Mouse (Mus musculus) liver, embryonic 16.5 days (tissue): Measurements from ENCODE around the gene Lingo1. TPM values are rescaled to one million over a fixed set of nuclear protein-coding genes. Genes with fewer than 3 reads are reported as not detected.
A peak's percentile ranks its signal among the peaks of the same experiment; 100 is the strongest.

Source experiments
- ATAC-seq: fragments of 200-750 bp; cut with Nextera tagmentation; 2 replicates; pipeline ENCODE4 v1.8.0; 2017; ENCODE audit warnings: low read depth, mild to moderate bottlenecking, moderate number of reproducible peaks, moderate library complexity
- H3K27ac ChIP-seq: fragments of 300-500 bp; sonication (generic); 2 replicates; pipeline ENCODE4 v1.5.1; 2014; ENCODE audit warnings: mild to moderate bottlenecking, low read length
- H3K27me3 ChIP-seq: fragments of 300-500 bp; sonication (generic); 2 replicates; pipeline ENCODE4 v1.6.1; 2014; ENCODE audit warnings: low read depth, low read length, mixed read lengths; ENCODE audit not compliant: control insufficient read depth, insufficient read depth
- H3K36me3 ChIP-seq: fragments of 300-500 bp; sonication (generic); 2 replicates; pipeline ENCODE4 v1.6.1; 2014; ENCODE audit warnings: mild to moderate bottlenecking; ENCODE audit not compliant: control insufficient read depth, insufficient read depth
- H3K4me1 ChIP-seq: fragments of 300-500 bp; sonication (generic); 2 replicates; pipeline ENCODE4 v1.6.1; 2014; ENCODE audit warnings: low read depth, low read length, mixed read lengths; ENCODE audit not compliant: control insufficient read depth
- H3K4me2 ChIP-seq: fragments of 300-500 bp; sonication (generic); 2 replicates; pipeline ENCODE4 v1.6.1; 2014; ENCODE audit warnings: low read depth, low read length, mixed read lengths
- H3K4me3 ChIP-seq: fragments of 300-500 bp; sonication (generic); 2 replicates; pipeline ENCODE4 v1.5.1; 2014; ENCODE audit warnings: low read depth, mild to moderate bottlenecking, low read length
- H3K9ac ChIP-seq: fragments of 300-500 bp; sonication (generic); 2 replicates; pipeline ENCODE4 v1.6.1; 2014; ENCODE audit warnings: low read depth, low read length
- H3K9me3 ChIP-seq: fragments of 300-500 bp; sonication (generic); replicated peaks from 2 replicates; pipeline ENCODE4 v1.6.1; 2016; ENCODE audit warnings: low read length; ENCODE audit not compliant: control insufficient read depth
- WGBS: fragments of 180-500 bp; shearing (Covaris S2); extraction: QIAGEN DNeasy Blood & Tissue Kit; methylation state at CpG from one replicate; pipeline ENCODE4 v1.1.7; 2014; ENCODE audit not compliant: insufficient replicate concordance; 5-methylcytosine and 5-hydroxymethylcytosine counted together
- polyA plus RNA-seq: library from polyadenylated mRNA; unstranded; fragments of >200 nt; fragmentation: Nextera tagmentation; extraction: Ambion mirVana; gene quantifications from 2 replicates; pipeline ENCODE4 v1.2.1, GENCODE M21; 2015

The Lingo1 gene
- 0.20 and 0.50 TPM in 2 replicates for polyA plus RNA-seq

GRCm38 (mm10) chr9:56795721-56796655 lies at the start of gene Lingo1:
Lingo1 (minus strand) TSS chr9:56796468.
- no peaks in the 10 kb centered on the region for H3K4me1 ChIP-seq
- H3K27me3 ChIP-seq = peaks cover 49% of the 10 kb centered on the region
- no peaks in the 10 kb centered on the region for H3K9me3 ChIP-seq
- ATAC-seq = no peak
- no peak within 1 kb of the TSS for H3K27ac ChIP-seq
- 1% methylated on average over 87 of the region's 88 CpGs for WGBS
- no peaks in the 10 kb centered on the region for H3K36me3 ChIP-seq
- H3K9ac ChIP-seq = no peak within 1 kb of the TSS
- no peak within 1 kb of the TSS for H3K4me2 ChIP-seq
- H3K4me3 ChIP-seq = no peak within 1 kb of the TSS

DNA sequence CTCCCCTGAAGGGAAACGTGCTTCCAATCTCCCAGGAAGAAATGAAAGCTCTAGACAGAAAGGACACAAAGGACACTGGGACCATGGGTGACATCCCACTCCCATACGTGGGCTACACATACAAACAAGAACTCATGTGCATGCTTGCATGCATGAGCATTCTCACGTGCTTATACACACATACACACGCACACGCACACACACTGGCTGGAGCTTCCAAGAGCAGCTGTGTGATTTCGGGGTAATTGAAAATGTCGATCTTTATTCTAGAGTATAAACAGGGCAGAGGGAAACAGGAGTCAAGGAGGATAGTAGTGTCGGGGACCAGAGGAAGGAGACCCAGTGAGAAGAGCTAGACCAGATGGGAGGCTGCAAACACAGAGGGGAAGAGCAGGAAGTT lies 48.4 kb upstream of the Lingo1 start:
- Histone ChIP-seq H3K27ac (no peak overlapping the region), H3K4me1 (no peaks in the 10 kb centered on the region), H3K4me2 (no peak overlapping the region), H3K9ac (no peak overlapping the region), H3K9me3 (no peaks in the 10 kb centered on the region), H3K27me3 (peaks cover 2% of the 10 kb centered on the region; the same call in 1 of the 2 replicates), H3K4me3 (no peak overlapping the region), H3K36me3 (no peaks in the 10 kb centered on the region)
- 59% methylated on average over 8 of the region's 8 CpGs for whole genome bisulfite sequencing
- no peak for ATAC-seq

- WGBS = 34% methylated on average over 7 of the region's 7 CpGs
- no peak for ATAC-seq
- Histone ChIP-seq H3K4me2 (no peak overlapping the region), H3K9ac (no peak overlapping the region), H3K27me3 (peaks cover 2% of the 10 kb centered on the region; the same call in 1 of the 2 replicates), H3K9me3 (no peaks in the 10 kb centered on the region), H3K4me3 (no peak overlapping the region), H3K36me3 (no peaks in the 10 kb centered on the region), H3K4me1 (no peaks in the 10 kb centered on the region), H3K27ac (no peak overlapping the region)
Observed at GRCm38 (mm10) chr9:56843679-56844188, 47.5 kb upstream of the Lingo1 start.

GRCm38 (mm10) chr9:56842303-56842719 lies 46.0 kb upstream of the Lingo1 start:
- H3K4me3 ChIP-seq = no peak overlapping the region
- no peak overlapping the region for H3K4me2 ChIP-seq
- no peak overlapping the region for H3K9ac ChIP-seq
- H3K27ac ChIP-seq = no peak overlapping the region
- H3K9me3 ChIP-seq = no peaks in the 10 kb centered on the region
- 32% methylated on average over 3 of the region's 3 CpGs for WGBS
- ATAC-seq = no peak
- H3K36me3 ChIP-seq = no peaks in the 10 kb centered on the region
- peaks cover 2% of the 10 kb centered on the region; the same call in 1 of the 2 replicates for H3K27me3 ChIP-seq
- no peaks in the 10 kb centered on the region for H3K4me1 ChIP-seq

DNA sequence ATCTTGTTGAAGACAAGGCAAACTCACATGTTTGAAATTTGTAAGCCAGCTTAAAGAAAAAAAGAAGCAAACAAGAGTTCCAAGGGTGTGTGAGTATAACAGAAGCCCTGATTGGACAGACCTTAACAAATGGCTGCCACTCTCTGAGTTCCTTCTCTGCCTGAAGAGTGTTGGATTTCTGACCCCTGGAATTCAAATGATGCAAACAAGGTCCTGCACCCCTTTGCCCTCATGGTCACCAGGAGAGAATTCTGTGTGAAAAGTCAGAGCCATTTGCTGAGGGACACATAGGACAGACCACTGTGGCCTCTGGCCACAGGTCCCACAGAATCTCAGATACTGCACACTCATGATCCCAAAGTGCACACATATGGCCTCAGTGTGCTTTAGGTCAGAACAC lies 45.6 kb upstream of the Lingo1 start:
- H3K4me1 ChIP-seq = no peaks in the 10 kb centered on the region
- H3K4me2 ChIP-seq = no peak overlapping the region
- H3K36me3 ChIP-seq = no peaks in the 10 kb centered on the region
- H3K27ac ChIP-seq = no peak overlapping the region
- no peaks in the 10 kb centered on the region for H3K9me3 ChIP-seq
- no peak overlapping the region for H3K9ac ChIP-seq
- ATAC-seq = peak; percentile 32; the same call in 1 of the 2 replicates
- H3K4me3 ChIP-seq = no peak overlapping the region
- H3K27me3 ChIP-seq = peaks cover 2% of the 10 kb centered on the region; the same call in 1 of the 2 replicates

DNA sequence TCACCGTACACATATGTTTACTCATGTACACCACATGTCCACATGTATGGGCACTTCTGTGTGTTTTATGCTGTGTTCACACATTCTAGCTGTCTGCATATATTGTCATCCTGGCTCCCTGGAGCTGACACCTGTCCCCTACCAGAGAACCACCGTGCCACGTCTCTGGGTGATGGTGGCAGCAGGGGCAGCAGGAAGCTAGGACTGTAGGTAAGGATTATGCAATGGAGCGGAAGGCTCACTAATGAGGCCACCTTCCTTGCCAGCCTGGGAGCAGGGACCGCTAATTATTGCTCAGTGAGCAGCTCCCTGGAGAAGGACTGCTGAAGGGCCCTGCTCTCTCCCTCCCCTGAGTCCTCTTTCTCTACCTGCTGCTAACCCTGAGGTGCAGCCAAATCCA lies 44.5 kb upstream of the Lingo1 start:
- no peak for ATAC-seq

GRCm38 (mm10) chr9:56835152-56835551 lies 38.9 kb upstream of the Lingo1 start:
- Histone ChIP-seq H3K27ac (no peak overlapping the region), H3K4me3 (no peak overlapping the region), H3K9ac (no peak overlapping the region), H3K36me3 (no peaks in the 10 kb centered on the region), H3K4me1 (no peaks in the 10 kb centered on the region), H3K4me2 (no peak overlapping the region), H3K9me3 (no peaks in the 10 kb centered on the region), H3K27me3 (peaks cover 2% of the 10 kb centered on the region; the same call in 1 of the 2 replicates)
- 38% methylated on average over 5 of the region's 5 CpGs for WGBS
- no peak for ATAC-seq

More for the DNA sequence above, 44.5 kb upstream of the Lingo1 start:
- H3K27me3 ChIP-seq = peaks cover 2% of the 10 kb centered on the region; the same call in 1 of the 2 replicates
- no peak overlapping the region for H3K4me2 ChIP-seq
- no peaks in the 10 kb centered on the region for H3K9me3 ChIP-seq
- no peak overlapping the region for H3K9ac ChIP-seq
- H3K4me1 ChIP-seq = no peaks in the 10 kb centered on the region
- 59% methylated on average over 5 of the region's 5 CpGs for WGBS
- no peaks in the 10 kb centered on the region for H3K36me3 ChIP-seq
- no peak overlapping the region for H3K4me3 ChIP-seq
- no peak overlapping the region for H3K27ac ChIP-seq

GRCm38 (mm10) chr9:56832900-56833299 lies 36.6 kb upstream of the Lingo1 start:
- ATAC-seq = no peak
- Histone ChIP-seq H3K4me1 (no peaks in the 10 kb centered on the region), H3K9ac (no peak overlapping the region), H3K27ac (no peak overlapping the region), H3K9me3 (no peaks in the 10 kb centered on the region), H3K4me2 (no peak overlapping the region), H3K4me3 (no peak overlapping the region), H3K27me3 (peaks cover 2% of the 10 kb centered on the region; the same call in 1 of the 2 replicates), H3K36me3 (no peaks in the 10 kb centered on the region)
- 23% methylated on average over 6 of the region's 6 CpGs for WGBS

GRCm38 (mm10) chr9:56831904-56832303 lies 35.6 kb upstream of the Lingo1 start:
- ATAC-seq = no peak
- no peaks in the 10 kb centered on the region for H3K36me3 ChIP-seq
- H3K4me1 ChIP-seq = no peaks in the 10 kb centered on the region
- no peak overlapping the region for H3K27ac ChIP-seq
- 56% methylated on average over 3 of the region's 3 CpGs for WGBS
- H3K4me2 ChIP-seq = no peak overlapping the region
- no peaks in the 10 kb centered on the region for H3K9me3 ChIP-seq
- no peak overlapping the region for H3K9ac ChIP-seq
- H3K27me3 ChIP-seq = peaks cover 2% of the 10 kb centered on the region; the same call in 1 of the 2 replicates
- no peak overlapping the region for H3K4me3 ChIP-seq
